Mouse (Mus musculus) MEL (cell line): ENCODE data around the gene Erc2. TPM values are rescaled to one million over a fixed set of nuclear protein-coding genes. Genes with fewer than 3 reads are reported as not detected.

Experiments used
- DNase-seq: peaks from one replicate; pipeline ENCODE4 v3.0.0; 2011; ENCODE audit warnings: low read depth, low spot score
- H3K27ac ChIP-seq: 2 replicates; pipeline ENCODE4 v1.5.1; 2012; ENCODE audit warnings: low read depth, mild to moderate bottlenecking, control low read depth, low read length, moderate library complexity; ENCODE audit not compliant: control insufficient read depth
- H3K27me3 ChIP-seq, 2 experiments: fragments of 150-350 bp in 1 of 2; sonication (generic) in 1 of 2; 2 replicates each; pipeline ENCODE4 v1.6.1; 2012; ENCODE audit warnings: low read length in 2 of 2, mild to moderate bottlenecking in 2 of 2, improper control_type of control experiment in 1 of 2, moderate library complexity in 1 of 2; ENCODE audit not compliant: insufficient read depth in 2 of 2, control insufficient read depth in 1 of 2
- H3K36me3 ChIP-seq, 2 experiments: 2 replicates each; pipeline ENCODE4 v1.6.1; 2012 to 2014; ENCODE audit warnings: low read length in 2 of 2, improper control_type of control experiment in 1 of 2, inconsistent platforms in 1 of 2, mild to moderate bottlenecking in 1 of 2; ENCODE audit not compliant: insufficient read depth in 2 of 2, control insufficient read depth in 1 of 2
- H3K4me1 ChIP-seq, 2 experiments: fragments of 150-350 bp in 1 of 2; sonication (generic) in 1 of 2; 2 replicates each; pipeline ENCODE4 v1.6.1; 2012; ENCODE audit warnings: low read length in 2 of 2, improper control_type of control experiment in 1 of 2, mild to moderate bottlenecking in 1 of 2; ENCODE audit not compliant: insufficient read depth in 2 of 2, control insufficient read depth in 1 of 2
- H3K4me3 ChIP-seq, 2 experiments: fragments of 150-350 bp in 1 of 2; sonication (generic) in 1 of 2; 2 replicates each; pipeline ENCODE4 v1.5.1; 2012; ENCODE audit warnings: low read depth in 2 of 2, low read length in 2 of 2, mild to moderate bottlenecking in 2 of 2, moderate library complexity in 2 of 2, control low read depth in 1 of 2, improper control_type of control experiment in 1 of 2; ENCODE audit not compliant: control insufficient read depth in 1 of 2, insufficient read depth in 1 of 2
- H3K79me2 ChIP-seq: 2 replicates; pipeline ENCODE4 v1.6.1; 2012; ENCODE audit warnings: mild to moderate bottlenecking, low read length, moderate library complexity; ENCODE audit not compliant: control insufficient read depth, poor library complexity, insufficient read depth
- H3K9ac ChIP-seq: 2 replicates; pipeline ENCODE4 v1.6.1; 2012; ENCODE audit warnings: low read depth, mild to moderate bottlenecking, control low read depth, low read length, moderate library complexity; ENCODE audit not compliant: control insufficient read depth, poor library complexity, severe bottlenecking
- H3K9me3 ChIP-seq: fragments of 150-350 bp; sonication (generic); replicated peaks from 2 replicates; pipeline ENCODE4 v1.6.1; 2012; ENCODE audit warnings: mild to moderate bottlenecking, low read length, improper control_type of control experiment, moderate library complexity; ENCODE audit not compliant: insufficient read depth
- CHD1 ChIP-seq: IDR thresholded peaks from 2 replicates; pipeline ENCODE4 v1.6.1; 2012; ENCODE audit warnings: low read depth, mild to moderate bottlenecking, inconsistent platforms, low read length, improper control_type of control experiment
- E2F4 ChIP-seq: IDR thresholded peaks from 2 replicates; pipeline ENCODE4 v1.6.1; 2011; ENCODE audit warnings: low read depth, low read length, improper control_type of control experiment, borderline replicate concordance
- ELF1 ChIP-seq: IDR thresholded peaks from 2 replicates; pipeline ENCODE4 v1.6.1; 2014; ENCODE audit warnings: low read depth, mild to moderate bottlenecking, inconsistent platforms, low read length, improper control_type of control experiment, moderate library complexity
- GABPA ChIP-seq: IDR thresholded peaks from 2 replicates; pipeline ENCODE4 v1.6.1; 2012; ENCODE audit warnings: low read depth, mild to moderate bottlenecking, inconsistent platforms, low read length, improper control_type of control experiment, moderate library complexity
- GATA1 ChIP-seq: IDR thresholded peaks from 2 replicates; pipeline ENCODE4 v1.6.1; 2011; ENCODE audit warnings: low read depth, low read length, improper control_type of control experiment
- HCFC1 ChIP-seq: IDR thresholded peaks from 2 replicates; pipeline ENCODE4 v1.6.1; 2012; ENCODE audit warnings: low read depth, mild to moderate bottlenecking, inconsistent platforms, low read length, improper control_type of control experiment, moderate library complexity
- KAT2A ChIP-seq: conservative IDR thresholded peaks from 2 replicates; pipeline ENCODE4 v1.6.1; 2012; ENCODE audit warnings: low read depth, low read length, improper control_type of control experiment, inconsistent platforms
- MAFK ChIP-seq: IDR thresholded peaks from 2 replicates; pipeline ENCODE4 v1.6.1; 2011; ENCODE audit warnings: low read depth, mild to moderate bottlenecking, low read length, improper control_type of control experiment, borderline replicate concordance
- MAX ChIP-seq: IDR thresholded peaks from 2 replicates; pipeline ENCODE4 v1.6.1; 2011; ENCODE audit warnings: low read length, improper control_type of control experiment
- NRF1 ChIP-seq: IDR thresholded peaks from 2 replicates; pipeline ENCODE4 v1.6.1; 2014; ENCODE audit warnings: low read depth, mild to moderate bottlenecking, inconsistent platforms, low read length, improper control_type of control experiment, moderate library complexity; ENCODE audit not compliant: poor library complexity, insufficient read depth, severe bottlenecking
- POLR2AphosphoS2 ChIP-seq: IDR thresholded peaks from 2 replicates; pipeline ENCODE4 v1.6.1; 2011; ENCODE audit warnings: low read length, improper control_type of control experiment
- POLR2AphosphoS5 ChIP-seq: IDR thresholded peaks from 2 replicates; pipeline ENCODE4 v1.6.1; 2012; ENCODE audit warnings: low read depth, borderline replicate concordance, mild to moderate bottlenecking, inconsistent platforms, low read length, moderate library complexity, mixed read lengths
- SIN3A ChIP-seq: IDR thresholded peaks from 2 replicates; pipeline ENCODE4 v1.6.1; 2012; ENCODE audit warnings: low read length, improper control_type of control experiment, inconsistent platforms
- TAL1 ChIP-seq: IDR thresholded peaks from 2 replicates; pipeline ENCODE4 v1.6.1; 2012; ENCODE audit warnings: mild to moderate bottlenecking, inconsistent platforms, low read length, moderate library complexity, mixed read lengths
- USF1 ChIP-seq: IDR thresholded peaks from 2 replicates; pipeline ENCODE4 v1.6.1; 2014; ENCODE audit warnings: low read depth, mild to moderate bottlenecking, inconsistent platforms, low read length, improper control_type of control experiment, moderate library complexity
- ZC3H11A ChIP-seq: IDR thresholded peaks from 2 replicates; pipeline ENCODE4 v1.6.1; 2012; ENCODE audit warnings: low read depth, mild to moderate bottlenecking, inconsistent platforms, low read length, improper control_type of control experiment
- ZKSCAN1 ChIP-seq: IDR thresholded peaks from 2 replicates; pipeline ENCODE4 v1.6.1; 2012; ENCODE audit warnings: low read depth, mild to moderate bottlenecking, inconsistent platforms, low read length, improper control_type of control experiment, moderate library complexity
- polyA plus RNA-seq, 2 experiments: library from polyadenylated mRNA; stranded (reverse) in 1 of 2; unstranded in 1 of 2; fragments of >175 nt in 1 of 2; fragments of >200 nt in 1 of 2; gene quantifications; 2 replicates each; pipeline versions ENCODE4 v1.2.1 to v1.2.4; 2012; ENCODE audit warnings: low replicate concordance in 2 of 2, low read depth in 1 of 2; ENCODE audit not compliant: insufficient read length in 2 of 2, insufficient read depth in 1 of 2, missing spikeins in 1 of 2
- total RNA-seq: library from RNA; depleted of rRNA; stranded (reverse); fragments of 300-350 nt; gene quantifications from 2 replicates; pipeline ENCODE4 v1.2.3, GENCODE M21; 2012

The Erc2 gene
- total and polyA plus RNA-seq, 3 experiments, result not detected

GRCm38 (mm10) chr14:28506376-28506831 lies 884.2 kb downstream of the Erc2 start (continued):
- TF ChIP-seq GABPA (no peak), GATA1 (no peak)

- H3K4me1 ChIP-seq, result no peaks in the 10 kb centered on the region
- TF ChIP-seq TAL1, result no peak
- TF ChIP-seq ZC3H11A, result no peak
- TF ChIP-seq MAX, result no peak
- no peak for TF ChIP-seq NRF1
- no peak for TF ChIP-seq POLR2AphosphoS2
- TF ChIP-seq ZKSCAN1, result no peak
- no peak for TF ChIP-seq GABPA
- H3K27ac ChIP-seq, result no peak overlapping the region
- no peaks in the 10 kb centered on the region for H3K9me3 ChIP-seq
- H3K79me2 ChIP-seq, result no peaks in the 10 kb centered on the region
- H3K27me3 ChIP-seq, result no peaks in the 10 kb centered on the region
- DNase-seq, result no peak
- no peaks in the 10 kb centered on the region for H3K36me3 ChIP-seq
- H3K9ac ChIP-seq, result no peak overlapping the region
- no peak overlapping the region for H3K4me3 ChIP-seq
Measured at GRCm38 (mm10) chr14:28507011-28507410, 884.8 kb downstream of the Erc2 start.

GRCm38 (mm10) chr14:28507471-28507870 lies 885.2 kb downstream of the Erc2 start:
- H3K9me3 ChIP-seq, result no peaks in the 10 kb centered on the region
- DNase-seq, result no peak
- no peak for TF ChIP-seq GATA1
- no peak for TF ChIP-seq MAFK
- no peak for TF ChIP-seq ZKSCAN1
- no peak for TF ChIP-seq KAT2A
- no peak for TF ChIP-seq POLR2AphosphoS5
- no peak for TF ChIP-seq E2F4
- TF ChIP-seq CHD1, result no peak
- TF ChIP-seq HCFC1, result no peak
- no peak for TF ChIP-seq USF1
- TF ChIP-seq SIN3A, result no peak
- no peak for TF ChIP-seq ELF1
- no peaks in the 10 kb centered on the region for H3K36me3 ChIP-seq
- no peaks in the 10 kb centered on the region for H3K4me1 ChIP-seq
- H3K4me3 ChIP-seq, result no peak overlapping the region
- no peak overlapping the region for H3K27ac ChIP-seq
- no peaks in the 10 kb centered on the region for H3K27me3 ChIP-seq
- no peak overlapping the region for H3K9ac ChIP-seq
- H3K79me2 ChIP-seq, result no peaks in the 10 kb centered on the region
